Mouse (Mus musculus) adrenal gland (tissue): ENCODE results near the gene Clec2g.
"Not testable (repeated sequence)": the region's sequence is repeated elsewhere in the genome, so short reads cannot be mapped to it uniquely, and the experiment has no call there.

ENCODE experiments used
- intact Hi-C: fragments of 180-260 bp; cut with DNase I; formaldehyde crosslinking; loops from one replicate; pipeline ENCODE4 v1.15.1; 2025
- microRNA-seq, 2 experiments: library from miRNA; unstranded; fragments of <30 nt; microRNA quantifications; one replicate each; pipeline ENCODE4; 2019

The Clec2g gene

GRCm38 (mm10) chr6:129010505-129010873 lies 76.3 kb downstream of the Clec2g start:
- intact Hi-C loops = no loop called here

- intact Hi-C loops = not testable (repeated sequence)
Measured at GRCm38 (mm10) chr6:129012012-129012411, 77.8 kb downstream of the Clec2g start.

- intact Hi-C loops = no loop called here
Measured at GRCm38 (mm10) chr6:129012966-129013365, 78.8 kb downstream of the Clec2g start.

GRCm38 (mm10) chr6:129013762-129014276 lies 79.6 kb downstream of the Clec2g start:
- intact Hi-C loops = no loop called here

- intact Hi-C loops = no loop called here
Measured at GRCm38 (mm10) chr6:129014399-129014798, 80.2 kb downstream of the Clec2g start.

- intact Hi-C loops = no loop called here
Measured at GRCm38 (mm10) chr6:129027451-129028248, 93.5 kb downstream of the Clec2g start.

- intact Hi-C loops = no loop called here
Measured at GRCm38 (mm10) chr6:129030175-129030824, 96.1 kb downstream of the Clec2g start.

- intact Hi-C loops = no loop called here
Measured at GRCm38 (mm10) chr6:129030964-129031363, 96.8 kb downstream of the Clec2g start.

GRCm38 (mm10) chr6:129033397-129033796 lies 99.2 kb downstream of the Clec2g start:
- intact Hi-C loops = no loop called here

Small RNA genes lying within 50 kb of the gene (microRNA-seq; reads per million reads assigned to microRNA genes)
- 0 reads per million in 2 experiments for gene Gm27336
- gene Mir7649 = 0 reads per million in 2 experiments
